Mouse (Mus musculus) liver, embryonic 12.5 days (tissue): ENCODE data around the gene Rfc5. TPM values are rescaled to one million over a fixed set of nuclear protein-coding genes. Genes with fewer than 3 reads are reported as not detected.
"Not testable (repeated sequence)": the region's sequence is repeated elsewhere in the genome, so short reads cannot be mapped to it uniquely, and the experiment has no call there.

ENCODE experiments used
- ATAC-seq: fragments of 200-750 bp; cut with Nextera tagmentation; 2 replicates; pipeline ENCODE4 v1.8.0; 2017; ENCODE audit warnings: moderate number of reproducible peaks, mild to moderate bottlenecking, moderate library complexity
- H3K27ac ChIP-seq: fragments of 300-500 bp; sonication (generic); 2 replicates; pipeline ENCODE4 v1.5.1; 2016; ENCODE audit warnings: mild to moderate bottlenecking
- H3K27me3 ChIP-seq: fragments of 300-500 bp; sonication (generic); replicated peaks from 2 replicates; pipeline ENCODE4 v1.6.1; 2016; ENCODE audit warnings: mild to moderate bottlenecking, moderate library complexity
- H3K36me3 ChIP-seq: fragments of 300-500 bp; sonication (generic); 2 replicates; pipeline ENCODE4 v1.6.1; 2016; ENCODE audit warnings: mild to moderate bottlenecking, moderate library complexity
- H3K4me1 ChIP-seq: fragments of 300-500 bp; sonication (generic); 2 replicates; pipeline ENCODE4 v1.6.1; 2016
- H3K4me2 ChIP-seq: fragments of 300-500 bp; sonication (generic); 2 replicates; pipeline ENCODE4 v1.6.1; 2016; ENCODE audit warnings: mild to moderate bottlenecking, moderate library complexity
- H3K4me3 ChIP-seq: fragments of 300-500 bp; sonication (generic); 2 replicates; pipeline ENCODE4 v1.5.1; 2016; ENCODE audit warnings: mild to moderate bottlenecking, moderate library complexity
- H3K9ac ChIP-seq: fragments of 300-500 bp; sonication (generic); 2 replicates; pipeline ENCODE4 v1.6.1; 2016; ENCODE audit warnings: mild to moderate bottlenecking, moderate library complexity
- H3K9me3 ChIP-seq: fragments of 300-500 bp; sonication (generic); replicated peaks from 2 replicates; pipeline ENCODE4 v1.6.1; 2016; ENCODE audit warnings: mild to moderate bottlenecking, moderate library complexity
- WGBS: fragments of 180-500 bp; shearing (Covaris S2); methylation state at CpG from one replicate; pipeline ENCODE4 v1.1.7; 2016; ENCODE audit not compliant: insufficient replicate concordance; 5-methylcytosine and 5-hydroxymethylcytosine counted together
- polyA plus RNA-seq: library from polyadenylated mRNA; unstranded; fragments of >200 nt; fragmentation: Nextera tagmentation; extraction: Ambion mirVana; gene quantifications from 2 replicates; pipeline ENCODE4 v1.2.1, GENCODE M21; 2016

The Rfc5 gene
- polyA plus RNA-seq: 83.6 and 88.5 TPM in 2 replicates

DNA sequence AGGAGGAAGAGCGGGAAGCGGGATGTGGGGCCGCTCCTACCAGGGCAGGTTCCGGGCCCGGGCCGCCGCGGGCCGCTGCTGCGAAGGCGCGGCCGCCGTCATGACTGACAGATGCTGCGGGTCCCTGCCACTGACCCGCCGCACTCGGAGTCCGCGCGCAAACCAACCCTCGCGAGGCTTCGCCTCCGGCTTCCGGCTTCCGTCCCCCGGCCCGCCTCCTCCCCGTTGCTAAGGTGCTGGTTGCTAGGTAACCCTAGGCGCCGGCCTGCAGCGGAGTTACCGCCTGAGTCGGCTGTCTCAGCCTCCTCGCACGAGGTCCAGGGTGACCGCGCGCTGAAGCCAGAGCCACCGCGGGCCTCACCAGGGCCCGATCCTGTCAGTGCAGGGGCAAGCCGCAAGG lies at the start of gene Rfc5:
Gene Rfc5 (minus strand): TSS at position 171 of the 400 bp plus-strand sequence.
- Histone ChIP-seq H3K36me3 (peaks cover 34% of the 10 kb centered on the region), H3K4me1 (peaks cover 27% of the 10 kb centered on the region), H3K9me3 (peaks cover 6% of the 10 kb centered on the region), H3K27ac (peak within 1 kb of the TSS; percentile 76), H3K4me3 (peak within 1 kb of the TSS; percentile 82), H3K4me2 (peak within 1 kb of the TSS; percentile 82), H3K9ac (peak within 1 kb of the TSS; percentile 87), H3K27me3 (no peaks in the 10 kb centered on the region)
- ATAC-seq: peak; percentile 92
- under 1% methylated on average over 44 of the region's 44 CpGs for WGBS

GRCm38 (mm10) chr5:117433501-117433900 lies 44.7 kb upstream of the Rfc5 start:
- not testable (repeated sequence) for ATAC-seq, H3K27ac ChIP-seq, H3K36me3 ChIP-seq, H3K4me3 ChIP-seq, H3K9me3 ChIP-seq, H3K27me3 ChIP-seq, H3K4me2 ChIP-seq, H3K4me1 ChIP-seq, H3K9ac ChIP-seq
- 82% methylated on average over 7 of the region's 7 CpGs for WGBS

DNA sequence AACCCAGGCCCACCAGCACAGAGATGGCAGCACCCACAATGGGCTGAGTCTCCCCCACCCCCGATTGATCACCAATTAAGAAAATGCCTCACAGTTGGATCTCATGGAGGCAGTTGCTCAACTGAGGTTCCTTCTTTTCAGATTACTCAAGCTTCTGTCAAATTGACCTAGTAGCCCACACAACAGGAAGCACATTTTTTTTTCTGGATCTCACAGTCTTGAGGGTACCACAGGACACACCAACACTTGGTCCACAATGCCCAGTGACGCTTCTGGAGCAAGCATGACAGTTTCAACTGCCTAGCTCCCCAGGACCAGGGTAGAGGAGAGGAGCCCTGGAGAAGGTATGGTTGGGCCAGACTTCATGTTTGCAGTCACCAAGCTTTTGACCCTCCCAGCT lies 28.6 kb upstream of the Rfc5 start:
- ATAC-seq: no peak
- H3K9ac ChIP-seq: no peak overlapping the region
- no peaks in the 10 kb centered on the region for H3K36me3 ChIP-seq
- no peaks in the 10 kb centered on the region for H3K9me3 ChIP-seq
- H3K27ac ChIP-seq: no peak overlapping the region
- H3K4me1 ChIP-seq: 0 out of 2 replicates have a peak, but pooled peaks cover 9% of the 10 kb centered on the region
- H3K4me2 ChIP-seq: no peak overlapping the region
- H3K4me3 ChIP-seq: no peak overlapping the region
- WGBS: 47% methylated on average over 2 of the region's 2 CpGs
- peaks cover 64% of the 10 kb centered on the region for H3K27me3 ChIP-seq

DNA sequence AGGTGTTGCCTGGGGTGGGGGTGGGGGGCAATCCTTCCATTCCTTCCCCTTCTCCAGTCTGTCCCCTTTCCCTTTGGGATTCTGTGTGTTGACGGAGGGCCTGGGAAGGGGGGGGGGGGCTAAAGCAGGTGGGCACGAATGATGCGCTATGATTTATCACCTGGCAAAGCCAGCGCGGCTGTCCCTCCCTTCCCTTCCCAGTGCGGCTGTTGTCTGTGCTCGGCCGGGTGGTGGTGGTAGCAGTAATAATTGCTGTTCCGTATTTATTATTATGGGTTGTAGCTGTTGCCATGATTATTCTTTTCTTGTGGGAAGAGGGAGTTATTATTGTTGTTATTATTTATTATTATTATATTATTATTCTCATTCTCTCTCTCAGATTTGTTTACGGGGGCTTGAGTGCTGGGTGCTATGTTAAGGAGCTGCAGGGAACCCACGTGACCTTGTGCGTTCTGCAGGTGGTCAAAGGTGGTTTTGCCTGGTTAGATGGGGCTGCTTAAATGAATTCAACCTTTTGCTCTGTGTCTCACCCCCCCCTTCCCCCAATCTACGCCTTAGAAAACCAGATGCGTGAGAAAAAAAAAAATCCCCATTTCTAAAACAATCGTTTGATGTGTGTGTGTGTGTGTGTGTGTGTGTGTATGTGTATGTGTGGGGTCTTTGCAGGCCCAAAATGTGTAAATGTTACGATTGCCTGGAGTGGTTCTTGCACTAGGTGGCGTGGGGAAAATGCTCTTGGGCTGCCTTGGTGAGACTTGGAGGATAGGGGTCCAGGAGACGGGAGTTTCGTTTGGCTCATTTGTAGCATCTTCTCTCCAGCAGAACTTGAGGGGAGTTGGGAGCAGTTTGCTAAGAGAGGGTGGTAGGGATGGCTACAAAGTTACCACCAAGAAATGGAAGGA lies 26.4 kb upstream of the Rfc5 start:
- WGBS: 36% methylated on average over 19 of the region's 19 CpGs
- Histone ChIP-seq H3K27me3 (peaks cover 86% of the 10 kb centered on the region), H3K9ac (no peak overlapping the region), H3K27ac (no peak overlapping the region), H3K36me3 (no peaks in the 10 kb centered on the region), H3K9me3 (no peaks in the 10 kb centered on the region), H3K4me1 (0 out of 2 replicates have a peak, but pooled peaks cover 9% of the 10 kb centered on the region), H3K4me3 (no peak overlapping the region), H3K4me2 (no peak overlapping the region)
- no peak for ATAC-seq

DNA sequence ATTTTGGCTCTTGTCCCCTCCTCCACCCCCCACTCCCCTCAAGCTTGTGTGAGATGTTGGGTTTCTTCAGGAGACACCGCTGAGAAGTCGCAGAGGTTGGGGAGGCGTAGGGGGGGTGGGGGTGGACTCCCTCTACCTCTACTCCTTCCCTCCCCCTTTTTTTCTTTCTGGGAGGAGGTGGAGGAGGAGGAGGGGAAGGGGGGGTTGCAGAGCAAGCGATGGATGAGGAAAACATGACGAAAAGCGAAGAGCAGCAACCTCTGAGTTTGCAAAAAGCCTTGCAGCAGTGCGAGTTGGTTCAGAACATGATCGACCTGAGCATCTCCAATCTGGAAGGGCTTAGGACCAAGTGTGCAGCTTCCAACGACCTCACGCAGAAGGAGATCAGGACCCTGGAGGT lies 25.8 kb upstream of the Rfc5 start:
- Histone ChIP-seq H3K36me3 (no peaks in the 10 kb centered on the region), H3K27ac (no peak overlapping the region), H3K9ac (no peak overlapping the region), H3K4me2 (no peak overlapping the region; the same call in 1 of the 2 replicates), H3K4me1 (0 out of 2 replicates have a peak, but pooled peaks cover 9% of the 10 kb centered on the region), H3K4me3 (no peak overlapping the region), H3K27me3 (peaks cover 93% of the 10 kb centered on the region), H3K9me3 (no peaks in the 10 kb centered on the region)
- ATAC-seq: no peak
- WGBS: 8% methylated on average over 10 of the region's 10 CpGs

- Histone ChIP-seq H3K9ac (no peak within 1 kb of the TSS), H3K4me3 (peak within 1 kb of the TSS; percentile 54), H3K27me3 (peaks cover 94% of the 10 kb centered on the region), H3K9me3 (no peaks in the 10 kb centered on the region), H3K4me1 (0 out of 2 replicates have a peak, but pooled peaks cover 9% of the 10 kb centered on the region), H3K4me2 (peak within 1 kb of the TSS; percentile 77), H3K36me3 (no peaks in the 10 kb centered on the region), H3K27ac (no peak within 1 kb of the TSS)
- 2% methylated on average over 85 of the region's 89 CpGs for WGBS
- ATAC-seq: no peak
These were observed 25.0 kb upstream of the Rfc5 start, which contains the start of gene Ksr2 for GRCm38 (mm10) chr5:117413507-117414501. Ksr2 (plus strand) TSS chr5:117414000.

DNA sequence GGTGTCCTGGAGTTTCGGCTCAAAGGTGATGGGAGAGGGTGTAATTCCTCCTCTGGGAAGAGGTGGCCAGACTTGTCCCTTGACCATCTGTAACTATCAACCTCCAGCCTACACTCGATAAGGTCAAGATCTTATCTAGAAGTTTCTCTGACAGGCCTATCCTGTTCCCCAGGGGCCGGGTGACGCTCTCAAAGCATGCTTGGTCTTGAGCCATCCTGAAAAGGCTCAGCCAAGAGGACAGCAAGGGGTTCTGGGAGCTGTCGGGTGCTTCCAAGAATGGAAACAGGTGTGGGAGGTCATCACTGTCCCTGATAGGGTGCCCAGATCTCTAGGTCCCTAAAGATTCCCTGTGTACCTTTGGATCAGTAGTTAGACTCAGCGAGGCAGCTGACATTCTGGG lies 20.5 kb upstream of the Rfc5 start:
- H3K4me1 ChIP-seq: 0 out of 2 replicates have a peak, but pooled peaks cover 9% of the 10 kb centered on the region
- no peak overlapping the region for H3K4me2 ChIP-seq
- no peaks in the 10 kb centered on the region for H3K9me3 ChIP-seq
- no peak for ATAC-seq
- H3K27me3 ChIP-seq: peaks cover 56% of the 10 kb centered on the region
- no peak overlapping the region for H3K4me3 ChIP-seq
- WGBS: 42% methylated on average over 6 of the region's 6 CpGs
- no peaks in the 10 kb centered on the region for H3K36me3 ChIP-seq
- H3K27ac ChIP-seq: no peak overlapping the region
- H3K9ac ChIP-seq: no peak overlapping the region

GRCm38 (mm10) chr5:117408216-117408615 lies 19.4 kb upstream of the Rfc5 start:
- no peak for ATAC-seq
- H3K9ac ChIP-seq: no peak overlapping the region
- no peaks in the 10 kb centered on the region for H3K36me3 ChIP-seq
- no peaks in the 10 kb centered on the region for H3K9me3 ChIP-seq
- no peaks in the 10 kb centered on the region for H3K4me1 ChIP-seq
- H3K27ac ChIP-seq: no peak overlapping the region
- H3K27me3 ChIP-seq: peaks cover 45% of the 10 kb centered on the region
- H3K4me2 ChIP-seq: no peak overlapping the region
- H3K4me3 ChIP-seq: no peak overlapping the region
- 55% methylated on average over 4 of the region's 4 CpGs for WGBS

GRCm38 (mm10) chr5:117404671-117405070 lies 15.8 kb upstream of the Rfc5 start:
- 62% methylated on average over 2 of the region's 2 CpGs for WGBS
- H3K4me3 ChIP-seq: not testable (repeated sequence)

GRCm38 (mm10) chr5:117403609-117404008 lies 14.8 kb upstream of the Rfc5 start:
- Histone ChIP-seq H3K36me3 (no peaks in the 10 kb centered on the region), H3K4me3 (no peak overlapping the region), H3K27me3 (peaks cover 8% of the 10 kb centered on the region; the same call in 1 of the 2 replicates), H3K4me1 (no peaks in the 10 kb centered on the region), H3K27ac (no peak overlapping the region), H3K9ac (no peak overlapping the region), H3K4me2 (no peak overlapping the region), H3K9me3 (no peaks in the 10 kb centered on the region)
- no peak for ATAC-seq
- 77% methylated on average over 8 of the region's 8 CpGs for WGBS

More at GRCm38 (mm10) chr5:117404671-117405070, 15.8 kb upstream of the Rfc5 start:
- not testable (repeated sequence) for H3K27ac ChIP-seq, ATAC-seq, H3K9ac ChIP-seq, H3K4me1 ChIP-seq, H3K36me3 ChIP-seq, H3K4me2 ChIP-seq, H3K9me3 ChIP-seq
- H3K27me3 ChIP-seq: peaks cover 17% of the 10 kb centered on the region

DNA sequence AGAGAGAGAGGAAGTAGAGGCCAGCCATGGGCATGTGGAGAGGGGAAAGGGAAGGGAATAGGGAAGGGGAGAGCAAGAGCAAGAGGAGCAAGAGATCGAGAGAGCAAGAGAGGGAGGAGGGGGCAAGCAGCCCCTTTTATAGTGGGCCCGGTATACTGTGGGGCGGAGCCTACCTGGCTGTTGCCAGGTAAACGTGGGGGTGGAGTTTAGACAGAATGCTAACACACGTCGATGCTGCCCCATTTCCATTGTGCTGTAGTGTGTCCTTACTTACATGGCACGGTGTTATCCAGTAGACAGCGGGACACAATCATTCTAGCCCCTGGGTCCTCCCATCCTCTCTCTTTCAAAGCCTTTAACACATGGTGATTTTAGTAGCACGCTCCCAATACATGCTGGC lies 10.4 kb upstream of the Rfc5 start:
- Histone ChIP-seq H3K9me3 (no peaks in the 10 kb centered on the region), H3K4me3 (no peak overlapping the region), H3K36me3 (no peaks in the 10 kb centered on the region), H3K27me3 (peaks cover 8% of the 10 kb centered on the region; the same call in 1 of the 2 replicates), H3K4me2 (no peak overlapping the region), H3K9ac (no peak overlapping the region), H3K27ac (no peak overlapping the region), H3K4me1 (peaks cover 12% of the 10 kb centered on the region)
- WGBS: 63% methylated on average over 9 of the region's 9 CpGs
- ATAC-seq: no peak
